Mouse (Mus musculus) layer of hippocampus, postnatal 14 days (tissue): ENCODE measurements at regions not wholly inside any gene's neighbourhood (a gene's known extent, or its start where the extent isn't known, plus 50 kb on each side); places are given as distances from the start of the nearest gene placed in this dataset.
"Not testable (repeated sequence)": the region's sequence is repeated elsewhere in the genome, so short reads cannot be mapped to it uniquely, and the experiment has no call there.

Source experiments
- DNase-seq, 2 experiments: peaks; one replicate each; pipeline ENCODE4 v3.0.0; 2021 to 2022; ENCODE audit warnings: low spot score in 2 of 2, mixed read lengths in 1 of 2

DNA sequence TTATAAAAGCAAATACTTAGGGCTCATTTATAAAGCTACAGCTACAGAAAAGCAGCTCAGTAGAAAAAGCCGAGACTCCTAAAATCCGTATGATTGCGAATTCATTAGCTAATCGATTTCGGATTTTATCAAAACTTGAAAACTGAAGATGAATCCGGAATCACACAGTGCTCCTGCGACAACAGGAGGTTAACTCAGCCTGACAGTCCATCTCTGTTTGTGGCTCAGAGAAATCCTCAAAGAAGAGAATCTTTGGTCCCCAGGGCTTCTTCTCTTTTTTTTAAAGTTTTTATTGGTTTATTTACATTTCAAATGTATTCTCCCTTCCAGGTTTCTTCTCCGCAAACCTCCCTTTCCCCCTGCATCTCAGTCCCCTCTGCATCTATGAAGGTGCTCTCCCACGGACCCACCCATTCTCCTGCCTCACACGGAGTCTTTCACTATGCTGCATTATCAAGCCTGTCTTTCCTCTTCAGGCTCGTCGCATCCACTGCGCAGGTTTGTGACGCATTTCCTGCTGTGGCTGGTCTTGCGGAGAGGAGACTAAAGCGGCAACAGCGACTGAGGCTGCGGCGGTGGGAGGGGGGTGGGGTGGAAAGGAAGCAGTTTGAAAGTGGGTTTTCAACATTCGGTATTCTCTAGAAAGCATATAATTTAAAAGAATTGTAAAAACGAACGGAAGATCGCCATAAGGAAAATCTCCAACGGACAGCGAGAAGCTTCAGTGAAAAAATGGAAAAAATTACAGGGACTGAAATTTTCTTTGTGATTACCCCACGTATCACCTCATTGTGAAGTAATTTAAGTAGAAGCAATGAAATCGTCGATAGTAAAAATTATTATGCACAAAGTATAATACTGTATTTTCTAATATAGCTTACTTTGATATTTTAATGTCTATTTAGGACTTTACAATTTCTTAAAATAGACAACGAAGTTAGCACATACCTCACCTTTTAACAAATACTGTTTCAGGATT is 482.5 kb upstream of the Snrpn start:
- DNase-seq, result peak; percentile 8 to 40

DNA sequence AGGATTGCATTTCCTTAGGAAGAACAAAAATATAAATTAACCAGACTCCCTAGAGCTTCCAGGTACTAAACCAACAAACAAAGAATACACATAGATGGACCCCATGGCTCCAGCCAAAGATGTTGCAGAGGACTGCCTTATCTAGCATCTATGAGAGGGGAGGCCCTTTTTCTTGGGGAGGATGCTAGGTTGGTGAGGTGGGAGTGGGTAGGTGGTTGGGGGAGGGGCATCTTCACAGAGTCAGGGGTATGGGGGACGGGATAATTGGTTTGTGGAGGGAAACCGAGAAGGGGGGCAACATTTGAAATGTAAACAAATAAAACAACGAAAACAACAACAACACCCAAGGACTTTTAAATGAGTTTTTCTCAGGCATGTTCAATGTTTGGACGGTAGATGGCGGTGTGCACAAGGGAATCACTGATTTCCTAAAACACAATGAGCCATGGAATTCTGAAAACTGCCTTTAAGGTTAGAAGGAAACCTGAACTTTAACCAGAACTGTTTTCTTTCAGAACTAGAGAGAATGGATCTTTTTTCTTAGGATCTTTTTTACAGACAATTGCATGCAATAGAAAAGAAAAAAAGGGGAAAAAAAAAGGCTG is 477.2 kb upstream of the Snrpn start:
- not testable (repeated sequence) for DNase-seq
